Mouse (Mus musculus) lung, embryonic 14.5 days (tissue): ENCODE data around the gene Gne. TPM values are rescaled to one million over a fixed set of nuclear protein-coding genes. Genes with fewer than 3 reads are reported as not detected.
"Not testable (repeated sequence)": the region's sequence is repeated elsewhere in the genome, so short reads cannot be mapped to it uniquely, and the experiment has no call there.

Source experiments
- ATAC-seq: fragments of 200-750 bp; cut with Nextera tagmentation; 2 replicates; pipeline ENCODE4 v1.8.0; 2017; ENCODE audit warnings: mild to moderate bottlenecking, moderate TSS enrichment, moderate library complexity; ENCODE audit not compliant: insufficient read depth
- DNase-seq: peaks from one replicate; pipeline ENCODE4 v3.0.0-alpha.2; 2015
- H3K27ac ChIP-seq: fragments of 300-500 bp; sonication (generic); 2 replicates; pipeline ENCODE4 v1.5.1; 2014; ENCODE audit warnings: low read depth, mild to moderate bottlenecking, moderate library complexity
- H3K27me3 ChIP-seq: fragments of 300-500 bp; sonication (generic); 2 replicates; pipeline ENCODE4 v1.6.1; 2014; ENCODE audit warnings: low read length, control low read depth; ENCODE audit not compliant: insufficient read depth
- H3K36me3 ChIP-seq: fragments of 300-500 bp; sonication (generic); 2 replicates; pipeline ENCODE4 v1.6.1; 2014; ENCODE audit warnings: control low read depth; ENCODE audit not compliant: insufficient read depth
- H3K4me1 ChIP-seq: fragments of 300-500 bp; sonication (generic); 2 replicates; pipeline ENCODE4 v1.6.1; 2014; ENCODE audit warnings: antibody characterized with exemption, control low read depth; ENCODE audit not compliant: insufficient read depth
- H3K4me2 ChIP-seq: fragments of 300-500 bp; sonication (generic); 2 replicates; pipeline ENCODE4 v1.6.1; 2014; ENCODE audit warnings: mild to moderate bottlenecking
- H3K4me3 ChIP-seq: fragments of 300-500 bp; sonication (generic); 2 replicates; pipeline ENCODE4 v1.5.1; 2014; ENCODE audit warnings: low read depth, low read length
- H3K9ac ChIP-seq: fragments of 300-500 bp; sonication (generic); 2 replicates; pipeline ENCODE4 v1.6.1; 2014
- H3K9me3 ChIP-seq: fragments of 300-500 bp; sonication (generic); 2 replicates; pipeline ENCODE4 v1.6.1; 2016; ENCODE audit warnings: low read depth, low read length, control low read depth
- CTCF ChIP-seq: IDR thresholded peaks from 2 replicates; pipeline ENCODE4 v1.5.1; 2016; ENCODE audit warnings: antibody characterized with exemption, low read depth
- WGBS: fragments of 180-500 bp; shearing (Covaris S2); extraction: QIAGEN DNeasy Blood & Tissue Kit; methylation state at CpG from one replicate; pipeline ENCODE4 v1.1.7; 2014; 5-methylcytosine and 5-hydroxymethylcytosine counted together
- polyA plus RNA-seq: library from polyadenylated mRNA; unstranded; fragments of >200 nt; fragmentation: Nextera tagmentation; extraction: Ambion mirVana; gene quantifications from 2 replicates; pipeline ENCODE4 v1.2.1, GENCODE M21; 2014

Gene Gne
- polyA plus RNA-seq, 1 experiment from 2014 or later = 38.5 TPM

GRCm38 (mm10) chr4:44062816-44063215, 21.2 kb downstream of the Gne start:
- DNase-seq (no peak), ATAC-seq (no peak)
- peaks cover 16% of the 10 kb centered on the region for H3K36me3 ChIP-seq
- TF ChIP-seq CTCF = no peak
- 83% methylated on average over 14 of the region's 14 CpGs for WGBS
- no peak overlapping the region for H3K4me2 ChIP-seq
- H3K4me3 ChIP-seq = no peak overlapping the region
- H3K4me1 ChIP-seq = 0 out of 2 replicates have a peak, but pooled peaks cover 4% of the 10 kb centered on the region
- H3K9me3 ChIP-seq = no peaks in the 10 kb centered on the region
- no peaks in the 10 kb centered on the region for H3K27me3 ChIP-seq
- no peak overlapping the region for H3K27ac ChIP-seq
- H3K9ac ChIP-seq = no peak overlapping the region

DNA sequence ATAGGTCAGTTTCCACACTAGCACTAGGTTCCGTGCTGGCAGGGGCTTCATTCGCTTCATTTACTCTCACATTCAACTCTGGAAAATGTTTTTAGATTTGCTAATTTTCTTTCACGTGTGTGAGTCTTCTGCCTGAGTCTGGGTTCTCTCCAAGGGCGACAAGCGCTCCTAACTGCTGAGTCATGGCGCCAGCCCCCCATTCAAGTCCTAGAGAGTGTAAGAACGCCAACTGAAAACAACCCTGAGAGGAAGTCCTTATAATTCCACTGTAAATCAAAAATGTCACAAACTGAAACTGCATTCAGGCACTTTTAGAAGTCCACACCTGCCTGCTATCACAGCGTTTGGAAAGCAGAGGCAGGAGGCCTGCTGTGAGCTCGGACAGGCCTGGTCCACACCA, 21.9 kb downstream of the Gne start:
- H3K4me1 ChIP-seq = 0 out of 2 replicates have a peak, but pooled peaks cover 4% of the 10 kb centered on the region
- no peaks in the 10 kb centered on the region for H3K27me3 ChIP-seq
- TF ChIP-seq CTCF = no peak
- no peaks in the 10 kb centered on the region for H3K9me3 ChIP-seq
- 62% methylated on average over 9 of the region's 9 CpGs for WGBS
- peaks cover 20% of the 10 kb centered on the region for H3K36me3 ChIP-seq
- H3K4me2 ChIP-seq = no peak overlapping the region
- H3K4me3 ChIP-seq = no peak overlapping the region
- no peak overlapping the region for H3K27ac ChIP-seq
- DNase-seq (no peak), ATAC-seq (no peak)
- no peak overlapping the region for H3K9ac ChIP-seq

- no peak overlapping the region for H3K4me2 ChIP-seq
- H3K27me3 ChIP-seq = no peaks in the 10 kb centered on the region
- DNase-seq (no peak), ATAC-seq (no peak)
- no peaks in the 10 kb centered on the region for H3K4me1 ChIP-seq
- TF ChIP-seq CTCF = no peak
- no peak overlapping the region for H3K4me3 ChIP-seq
- 90% methylated on average over 13 of the region's 13 CpGs for WGBS
- H3K9ac ChIP-seq = no peak overlapping the region
- H3K36me3 ChIP-seq = peaks cover 29% of the 10 kb centered on the region
- H3K9me3 ChIP-seq = no peaks in the 10 kb centered on the region
- no peak overlapping the region for H3K27ac ChIP-seq
Observed at GRCm38 (mm10) chr4:44059674-44060073, 24.3 kb downstream of the Gne start.

DNA sequence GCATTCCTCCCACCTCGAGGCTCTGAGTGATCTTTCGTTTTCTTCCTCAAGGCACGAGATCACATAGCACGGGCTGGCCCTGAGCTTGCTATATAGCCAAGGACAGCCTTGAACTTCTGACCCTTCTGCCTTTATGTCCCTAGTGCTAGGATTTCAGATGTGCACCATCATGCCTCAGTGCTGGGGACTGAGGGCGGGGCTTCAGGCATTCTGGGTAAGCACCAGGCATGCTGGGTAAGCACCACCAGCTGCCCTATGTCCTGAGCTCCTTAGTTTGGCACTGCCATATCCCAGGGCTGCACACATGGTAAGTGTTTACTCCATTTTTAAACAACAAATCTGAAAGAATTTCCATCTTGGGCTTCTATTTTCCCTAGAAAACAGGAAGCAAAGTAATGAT, 34.2 kb downstream of the Gne start:
- 81% methylated on average over 5 of the region's 5 CpGs for WGBS
- Histone ChIP-seq H3K9me3 (no peaks in the 10 kb centered on the region), H3K27me3 (no peaks in the 10 kb centered on the region), H3K4me1 (no peaks in the 10 kb centered on the region), H3K27ac (no peak overlapping the region), H3K9ac (no peak overlapping the region), H3K4me3 (no peak overlapping the region), H3K4me2 (no peak overlapping the region), H3K36me3 (peaks cover 22% of the 10 kb centered on the region; the same call in 1 of the 2 replicates)
- DNase-seq (peak; percentile 22), ATAC-seq (peak; percentile 47; the same call in 1 of the 2 replicates)
- no peak for TF ChIP-seq CTCF

- H3K9ac ChIP-seq = no peak overlapping the region
- no peak overlapping the region for H3K4me2 ChIP-seq
- TF ChIP-seq CTCF = no peak
- DNase-seq (no peak), ATAC-seq (no peak)
- peaks cover 32% of the 10 kb centered on the region for H3K36me3 ChIP-seq
- H3K4me1 ChIP-seq = no peaks in the 10 kb centered on the region
- 50% methylated on average over 5 of the region's 5 CpGs for WGBS
- no peaks in the 10 kb centered on the region for H3K27me3 ChIP-seq
- no peaks in the 10 kb centered on the region for H3K9me3 ChIP-seq
- H3K27ac ChIP-seq = no peak overlapping the region
- H3K4me3 ChIP-seq = no peak overlapping the region
Observed at GRCm38 (mm10) chr4:44046066-44046465, 37.9 kb downstream of the Gne start.

DNA sequence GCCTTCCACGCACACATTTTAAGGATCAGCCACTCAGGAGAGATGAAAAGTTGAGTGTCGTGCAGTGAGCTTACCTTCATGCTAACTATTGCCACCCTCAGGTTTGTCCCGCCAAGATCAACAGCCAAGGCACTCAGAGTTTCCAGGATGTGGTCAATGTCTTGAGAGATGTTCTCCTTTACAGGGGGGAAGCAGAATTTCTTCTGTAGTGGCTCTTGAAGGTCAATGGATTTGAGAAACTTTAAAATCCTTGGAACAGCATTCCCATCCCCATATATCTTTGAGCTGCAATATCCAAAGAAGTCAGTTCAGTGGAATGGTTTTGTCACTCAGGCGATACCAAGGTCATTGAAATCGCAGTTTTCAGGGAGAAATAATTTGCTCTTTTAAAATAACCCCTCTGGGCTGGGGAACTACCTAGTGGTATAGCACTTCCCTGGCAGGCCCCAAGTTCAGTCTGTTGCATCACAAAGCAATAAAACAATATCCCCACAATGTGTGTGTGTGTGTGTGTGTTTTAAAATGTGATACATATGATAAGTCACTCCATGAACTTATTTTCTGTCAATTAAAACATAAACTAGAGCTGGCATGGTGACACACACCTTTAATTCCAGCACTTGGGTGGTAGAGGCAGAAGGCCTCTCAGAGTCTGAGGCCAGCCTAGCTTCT, 39.2 kb downstream of the Gne start:
- ATAC-seq (no peak), DNase-seq (no peak)
- Histone ChIP-seq H3K9ac (no peak overlapping the region), H3K9me3 (no peaks in the 10 kb centered on the region), H3K27me3 (no peaks in the 10 kb centered on the region), H3K4me1 (no peaks in the 10 kb centered on the region), H3K36me3 (peaks cover 40% of the 10 kb centered on the region), H3K27ac (no peak overlapping the region), H3K4me2 (no peak overlapping the region), H3K4me3 (no peak overlapping the region)
- TF ChIP-seq CTCF = no peak
- WGBS = 90% methylated on average over 5 of the region's 5 CpGs

DNA sequence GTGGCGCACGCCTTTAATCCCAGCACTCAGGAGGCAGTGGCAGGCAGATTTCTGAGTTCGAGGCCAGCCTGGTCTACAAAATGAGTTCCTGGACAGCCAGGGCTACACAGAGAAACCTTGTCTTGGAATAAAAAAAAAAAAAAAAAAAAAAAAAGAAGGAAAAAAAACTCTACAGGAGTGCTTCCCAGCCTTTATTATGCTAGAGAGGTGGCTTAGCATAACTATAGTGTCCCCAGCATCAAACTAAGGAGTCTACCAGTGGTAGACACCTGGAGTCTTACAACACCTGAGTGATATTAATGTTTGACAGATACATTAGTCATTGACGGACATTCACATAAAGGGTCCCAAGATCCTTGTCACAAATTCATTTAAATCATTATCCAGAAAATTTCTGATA, 40.8 kb downstream of the Gne start:
- 89% methylated on average over 4 of the region's 4 CpGs for WGBS
- DNase-seq, H3K4me1 ChIP-seq, H3K4me2 ChIP-seq, ATAC-seq, H3K27ac ChIP-seq, H3K27me3 ChIP-seq, H3K4me3 ChIP-seq, H3K9me3 ChIP-seq, H3K9ac ChIP-seq: not testable (repeated sequence)
- peaks cover 48% of the 10 kb centered on the region for H3K36me3 ChIP-seq

GRCm38 (mm10) chr4:44042429-44042828, 41.5 kb downstream of the Gne start:
- Histone ChIP-seq H3K36me3 (peaks cover 50% of the 10 kb centered on the region), H3K27me3 (no peaks in the 10 kb centered on the region)
- 75% methylated on average over 5 of the region's 5 CpGs for WGBS

More at GRCm38 (mm10) chr4:44042429-44042828, 41.5 kb downstream of the Gne start:
- H3K4me2 ChIP-seq = no peak overlapping the region
- DNase-seq (no peak), ATAC-seq (no peak)
- H3K9ac ChIP-seq = no peak overlapping the region
- H3K4me3 ChIP-seq = no peak overlapping the region
- H3K9me3 ChIP-seq = no peaks in the 10 kb centered on the region
- TF ChIP-seq CTCF = no peak
- no peaks in the 10 kb centered on the region for H3K4me1 ChIP-seq
- H3K27ac ChIP-seq = no peak overlapping the region
